Mouse (Mus musculus): Measurements from ENCODE around the gene Setd1b.

Setd1b gene

DNA sequence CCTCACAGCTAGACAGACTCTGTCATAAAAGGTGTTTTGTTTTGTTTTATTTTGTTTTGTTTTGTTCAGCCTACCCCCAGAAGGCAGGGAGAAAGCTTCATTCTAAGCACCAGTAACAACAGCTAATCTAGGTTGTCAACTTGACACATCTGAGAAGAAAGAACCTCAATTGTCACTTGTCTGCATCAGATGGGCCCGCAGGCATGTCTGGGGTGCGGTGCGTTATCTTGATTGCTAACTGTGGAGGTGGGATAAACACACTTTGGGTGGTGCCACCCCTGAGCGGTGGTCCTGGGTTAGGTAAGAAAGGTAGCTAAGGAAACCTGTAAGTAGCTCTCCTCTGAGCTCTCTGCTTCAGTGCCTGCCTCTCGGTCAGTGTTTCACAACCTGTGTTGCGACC, 15.0 kb upstream of the Setd1b start:
- no peak for DNase-seq (ENCODE audit: low read depth, low spot score)

DNA sequence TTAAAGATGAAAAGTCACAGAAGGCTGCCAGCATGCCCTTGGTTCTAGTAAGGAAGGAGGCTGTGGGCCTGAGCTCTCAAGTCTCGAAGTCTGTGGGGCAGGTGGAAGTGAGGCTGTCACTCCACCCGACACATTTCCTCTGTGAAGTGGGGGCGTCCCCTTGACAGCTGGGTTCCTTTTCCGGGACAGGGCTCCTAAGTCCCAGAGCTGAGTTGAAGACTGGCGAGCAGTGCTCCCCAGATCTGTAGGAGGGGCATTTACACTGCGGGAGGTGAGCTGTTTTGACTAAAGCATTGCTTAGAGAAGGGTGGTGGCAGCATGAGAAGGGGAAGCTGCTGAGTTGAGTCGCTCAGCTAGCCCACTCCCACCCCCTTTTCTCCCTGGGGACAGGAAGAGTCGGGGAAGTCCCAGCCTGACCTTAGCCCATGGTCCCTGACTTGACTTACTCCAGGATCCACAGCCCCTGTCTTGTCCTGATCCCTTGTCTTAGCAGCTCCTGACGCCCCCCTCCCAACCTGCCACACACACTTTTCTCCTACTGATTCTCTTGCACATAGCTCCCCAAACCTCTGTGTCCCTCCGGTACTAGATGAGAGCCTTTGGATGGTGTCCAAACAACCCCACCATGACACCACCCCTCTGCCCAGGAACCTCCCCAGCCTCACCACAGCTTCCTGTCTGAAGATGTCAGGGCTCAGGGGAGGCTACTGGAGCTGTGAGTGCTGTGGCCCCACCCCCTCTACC, 13.4 kb upstream of the Setd1b start:
- DNase-seq (ENCODE audit: low read depth, low spot score): no peak

DNA sequence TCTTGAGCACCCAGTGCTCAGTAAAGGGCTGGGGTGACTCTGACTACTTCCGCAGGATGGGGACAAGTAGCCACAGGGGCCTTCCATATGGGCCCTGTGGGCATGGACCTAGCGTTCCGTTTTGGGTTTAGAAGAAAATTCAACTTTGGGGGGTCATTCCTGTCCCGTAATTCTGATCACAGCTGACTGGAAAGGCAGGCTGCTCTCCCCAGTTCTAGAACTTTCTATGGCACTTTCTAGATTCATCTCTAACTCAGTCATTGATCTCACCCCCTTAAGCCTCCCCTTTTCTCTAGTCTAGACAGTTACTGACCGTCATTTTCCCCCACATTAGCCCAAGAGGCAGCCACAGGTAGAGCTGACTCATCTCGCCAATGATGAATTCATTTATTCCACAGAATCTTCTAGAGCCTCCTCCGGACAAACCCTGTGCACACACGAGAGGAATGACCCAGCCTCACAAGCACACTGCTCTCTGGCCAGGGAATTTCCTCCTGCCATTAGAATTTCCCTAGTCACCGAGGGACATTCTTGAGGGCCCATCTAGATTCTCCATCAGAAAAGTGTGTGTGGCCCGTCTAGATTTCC, 12.7 kb upstream of the Setd1b start:
- DNase-seq (ENCODE audit: low read depth, low spot score): no peak

DNA sequence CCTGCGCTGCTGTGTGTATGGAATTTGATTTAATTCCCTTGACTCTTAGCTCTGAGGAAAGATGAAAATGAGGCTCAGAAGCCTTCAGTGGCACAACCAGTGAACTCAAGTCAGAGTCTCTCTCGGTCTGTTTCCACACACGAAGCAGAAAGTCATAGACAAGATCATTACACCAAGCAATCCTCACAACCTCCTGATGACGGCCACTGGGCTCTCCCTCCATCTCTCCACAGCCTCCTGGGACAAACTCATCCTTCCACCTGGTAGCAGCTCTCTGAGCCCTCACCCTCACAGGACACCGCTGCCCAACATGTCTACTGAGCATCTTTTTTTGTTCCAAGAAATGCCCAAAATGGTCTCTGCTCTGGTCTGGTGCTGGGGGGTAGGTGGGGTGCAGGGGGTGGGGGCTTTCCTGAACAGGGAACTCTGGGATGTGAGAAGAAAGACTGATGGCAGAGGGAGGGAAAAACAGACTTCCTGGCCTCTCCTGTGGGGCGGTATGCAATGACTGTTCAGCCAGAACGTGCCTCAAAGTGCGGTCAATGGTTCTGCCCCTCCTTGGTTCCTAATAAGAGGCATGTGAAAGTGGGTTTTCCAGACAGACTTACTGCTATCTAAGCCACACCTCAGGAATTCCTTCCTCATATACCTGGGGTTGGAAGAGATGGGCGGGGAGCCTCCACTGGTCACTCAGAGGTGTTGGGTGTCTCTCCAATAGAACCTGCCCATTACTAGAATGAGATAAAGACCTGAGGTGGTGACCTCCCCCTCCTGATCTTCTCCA, 11.8 kb upstream of the Setd1b start:
- DNase-seq (ENCODE audit: low read depth, low spot score): no peak

DNA sequence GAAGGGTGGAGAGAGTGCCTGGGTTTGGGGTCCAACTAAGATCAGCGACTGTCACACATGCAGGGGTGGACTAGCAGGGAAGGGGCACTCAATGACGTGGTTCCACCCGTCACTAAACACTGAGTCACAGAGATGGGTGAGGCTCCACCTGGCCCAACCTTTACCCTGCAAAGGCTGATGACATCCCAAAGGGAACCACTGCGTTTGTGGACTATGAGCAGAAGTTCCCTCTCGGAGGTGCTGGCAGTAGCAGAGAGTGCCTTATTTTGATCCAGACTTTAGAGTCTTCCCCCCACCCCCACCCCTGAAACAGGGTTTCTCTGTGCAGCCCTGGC, 11.2 kb upstream of the Setd1b start:
- no peak for DNase-seq (ENCODE audit: low read depth, low spot score)

DNA sequence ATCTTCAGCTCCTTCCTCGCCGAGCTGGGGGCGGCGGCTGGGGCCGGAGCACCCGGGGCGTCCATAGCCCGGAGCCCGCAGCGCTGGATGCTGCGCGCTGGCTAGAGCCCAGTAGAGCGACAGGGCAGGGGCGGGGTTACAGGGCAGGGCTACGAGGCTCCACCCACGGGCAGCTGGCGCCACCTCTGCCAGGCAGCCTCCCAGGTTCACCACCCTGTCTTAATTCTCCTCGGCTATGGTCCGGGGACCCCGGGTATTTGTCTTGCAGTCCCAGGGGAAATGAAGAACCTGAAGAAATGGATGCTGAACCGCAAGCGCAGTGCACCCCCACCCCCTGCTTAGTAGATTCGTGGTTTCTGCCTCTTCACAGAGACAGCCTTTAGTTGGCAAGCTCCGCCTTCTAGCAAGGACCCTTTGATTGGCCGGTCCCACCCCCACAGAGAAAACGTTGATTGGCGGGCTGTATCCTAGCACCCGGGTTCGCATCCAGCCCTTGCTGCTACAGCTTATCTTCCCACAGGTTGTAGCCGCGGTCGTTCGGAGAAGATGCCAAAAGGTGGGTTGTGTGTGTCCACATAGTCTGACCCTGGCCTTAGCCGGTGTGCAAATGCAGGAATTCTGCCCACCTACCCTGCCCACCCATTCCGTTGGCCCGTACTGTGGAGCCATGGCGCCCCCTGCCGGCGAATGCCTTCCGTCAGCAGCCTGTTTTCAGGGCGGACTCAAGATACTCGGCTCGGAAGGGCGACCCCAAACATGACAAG, 9.5 kb upstream of the Setd1b start, which contains the start of gene Rhof:
Gene Rhof (minus strand): TSS at position 385 of the 764 bp plus-strand sequence.
- DNase-seq (ENCODE audit: low read depth, low spot score): no peak

DNA sequence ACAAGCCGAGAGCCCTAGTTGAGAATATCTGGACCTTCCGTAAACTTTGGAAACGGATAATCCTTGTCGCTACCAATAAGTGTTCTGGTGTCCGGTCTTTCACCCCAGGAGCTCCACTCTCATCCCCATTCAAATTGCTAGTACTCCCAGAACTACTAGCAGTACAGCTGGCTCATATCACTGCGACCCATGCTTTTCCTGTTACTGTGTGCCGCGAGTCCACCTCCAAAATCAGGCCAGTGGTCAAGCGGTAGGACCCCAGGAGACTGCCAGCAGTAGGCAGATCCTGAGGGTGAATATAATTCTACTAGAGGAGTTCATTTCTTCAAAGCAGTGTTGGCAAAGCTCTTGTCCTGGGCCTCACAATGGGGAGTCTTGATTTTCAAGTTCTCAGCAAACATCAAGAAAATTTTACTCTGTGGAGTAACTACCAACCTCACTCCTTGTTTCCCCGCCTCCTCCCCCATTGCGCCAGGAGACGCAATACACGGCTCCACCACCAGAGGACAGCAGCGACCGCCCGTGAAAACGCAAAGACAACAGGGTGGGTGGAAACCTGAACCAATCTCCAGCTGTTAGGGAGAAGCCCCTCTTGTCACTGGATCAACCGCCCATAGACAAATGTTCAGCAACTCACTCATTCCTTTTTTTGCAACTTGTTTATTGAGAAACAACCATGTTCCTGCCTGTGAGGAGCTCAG, 8.8 kb upstream of the Setd1b start:
- DNase-seq (ENCODE audit: low read depth, low spot score): no peak

DNA sequence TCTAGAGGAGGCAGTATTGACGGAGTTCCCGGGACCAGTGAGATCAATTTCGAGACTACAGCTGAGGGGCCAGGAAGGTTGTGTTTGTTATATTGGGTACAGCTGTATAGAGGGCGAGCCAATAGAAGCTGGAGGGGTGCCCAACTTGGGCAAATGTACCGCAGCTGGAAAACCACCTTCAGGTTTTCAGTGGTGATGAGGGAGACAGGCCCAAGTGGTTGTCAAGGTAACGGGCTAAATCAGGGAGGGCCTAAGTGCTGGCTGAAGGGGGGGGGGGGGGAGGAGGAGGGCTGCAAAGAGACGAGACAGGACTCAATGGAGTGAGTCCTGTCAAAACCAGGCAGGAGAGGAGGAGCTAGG, 8.2 kb upstream of the Setd1b start:
- DNase-seq (ENCODE audit: low read depth, low spot score): no peak

DNA sequence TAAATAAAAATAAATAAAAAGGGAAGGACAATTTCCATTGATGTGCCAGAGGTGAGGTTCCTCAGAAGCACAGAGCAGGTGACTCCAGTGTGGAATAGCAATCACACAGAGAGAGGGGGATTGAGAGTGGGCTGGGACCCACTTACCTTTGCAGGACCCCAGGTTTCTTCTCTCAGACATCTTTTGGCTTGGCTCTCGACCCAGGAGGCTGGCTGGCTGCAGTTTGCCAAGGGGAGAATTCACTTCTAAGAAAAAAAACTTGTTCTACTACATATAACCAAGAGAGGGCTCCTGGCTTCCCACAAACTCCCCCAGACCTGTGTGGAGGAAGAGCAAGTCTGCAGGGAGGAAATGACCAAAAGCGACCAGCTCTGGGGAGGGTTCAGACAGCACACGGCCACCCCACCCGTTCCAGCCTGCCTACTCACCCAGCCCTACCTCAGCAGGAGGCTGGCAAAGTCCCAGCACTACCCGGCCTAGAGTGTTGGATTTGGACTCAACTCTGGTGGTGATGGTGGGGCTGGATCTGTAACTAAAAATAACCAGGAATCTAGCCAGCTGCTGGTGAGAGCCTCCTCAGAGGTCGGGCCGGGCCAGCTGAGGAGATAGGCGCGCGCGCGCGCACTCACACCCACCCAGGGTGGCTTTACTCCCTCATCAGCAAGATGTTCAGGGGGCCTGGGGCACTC, 7.7 kb upstream of the Setd1b start:
- no peak for DNase-seq (ENCODE audit: low read depth, low spot score)

DNA sequence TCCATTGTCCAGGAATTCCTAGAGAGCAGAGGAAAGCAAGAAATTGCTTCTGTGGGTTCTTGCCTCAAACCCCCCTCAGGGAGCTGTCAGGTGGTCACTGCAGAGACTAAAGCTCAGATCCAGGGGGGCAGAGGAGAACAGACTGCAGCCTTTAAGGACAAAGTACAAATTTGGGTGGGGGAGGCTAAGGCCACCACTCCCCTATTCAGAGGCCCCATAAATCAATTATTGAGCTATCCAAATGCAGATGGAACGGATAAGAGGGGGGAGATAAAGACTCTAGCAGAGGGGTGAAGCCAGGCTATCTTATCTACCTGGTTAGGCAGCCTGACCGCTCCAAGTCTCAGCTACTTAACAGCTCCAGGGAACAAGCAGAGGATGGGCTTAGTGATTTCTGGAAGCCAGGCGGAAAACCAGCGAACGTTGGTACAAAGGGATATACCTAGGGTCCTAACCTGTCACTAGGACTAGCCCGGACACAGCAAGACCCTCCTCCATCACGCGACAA, 7.1 kb upstream of the Setd1b start:
- DNase-seq (ENCODE audit: low read depth, low spot score): no peak

DNA sequence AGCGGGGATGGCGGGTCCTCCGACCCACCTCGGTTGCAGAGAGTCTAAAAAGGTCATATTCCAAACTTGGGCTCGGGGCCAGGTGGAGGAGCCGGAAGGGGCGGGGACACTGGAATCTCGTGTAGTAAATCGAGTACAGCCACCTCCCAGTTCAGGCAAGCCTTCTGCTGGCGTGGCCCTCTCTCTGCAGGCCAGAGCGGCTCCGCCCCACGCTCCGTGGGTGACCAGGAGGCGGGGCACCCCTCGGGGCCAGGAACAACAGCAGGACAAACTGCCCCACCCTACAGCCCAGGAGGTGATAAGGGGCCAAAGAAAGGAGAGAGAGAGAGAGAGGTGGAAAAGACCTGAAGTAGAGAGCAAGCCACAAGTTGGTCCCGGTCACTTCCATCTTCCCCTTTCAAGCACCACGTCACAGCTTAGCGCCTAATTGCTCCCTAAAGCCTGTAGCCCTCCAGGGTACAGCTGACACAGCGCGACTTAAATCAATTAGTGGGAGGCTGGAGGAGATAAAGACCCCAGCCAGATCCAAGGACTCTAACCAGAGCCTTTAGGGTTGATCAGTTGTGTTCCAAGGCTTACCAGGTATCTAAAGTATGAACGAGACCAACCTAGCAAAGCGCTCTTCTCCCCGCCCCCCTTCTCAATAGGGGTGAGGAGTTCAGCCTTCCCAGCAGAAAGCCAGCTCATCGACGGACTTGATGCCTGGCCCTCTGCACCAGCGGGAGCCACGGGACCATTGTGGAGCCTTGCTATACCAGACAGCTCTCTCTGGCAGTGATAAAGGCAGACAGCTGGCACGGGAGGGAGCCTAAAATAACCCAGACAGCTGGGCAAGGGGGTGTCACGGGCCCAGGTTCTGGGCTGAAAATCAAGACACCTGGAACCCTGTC, 6.3 kb upstream of the Setd1b start:
- no peak for DNase-seq (ENCODE audit: low read depth, low spot score)

DNA sequence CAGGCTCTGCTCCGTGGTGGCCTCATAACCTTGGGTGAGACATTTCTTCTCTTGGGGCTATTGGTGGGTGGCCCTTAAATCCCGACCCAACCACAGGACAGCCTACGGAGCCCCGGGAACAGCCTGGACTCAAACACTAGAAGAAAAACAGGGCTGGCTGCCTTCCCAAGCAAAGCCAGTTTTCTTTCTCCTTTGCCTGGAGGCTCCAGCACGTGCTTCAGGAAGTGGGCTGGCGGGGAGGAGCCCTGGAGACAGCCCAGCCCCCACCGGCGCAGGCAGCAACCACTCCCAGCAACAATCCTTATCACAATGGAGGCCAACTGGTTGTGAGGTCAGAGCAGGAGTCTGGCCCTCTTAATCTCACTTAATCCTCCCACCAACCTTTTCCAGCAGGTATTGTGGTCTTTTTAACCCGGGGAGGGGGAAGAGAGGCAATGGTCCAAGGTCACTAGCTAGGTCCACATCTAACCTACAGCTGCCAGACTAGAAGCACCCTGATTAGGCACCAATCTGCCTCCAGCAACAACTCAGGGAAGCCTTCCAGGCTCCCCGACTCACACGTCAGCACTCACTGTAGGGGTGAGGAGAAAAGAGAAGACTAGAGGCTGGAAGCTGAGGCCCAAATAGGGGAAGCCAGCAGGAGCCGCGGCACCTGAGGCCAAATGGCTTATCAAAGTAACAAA, 5.5 kb upstream of the Setd1b start:
- no peak for DNase-seq (ENCODE audit: low read depth, low spot score)

DNA sequence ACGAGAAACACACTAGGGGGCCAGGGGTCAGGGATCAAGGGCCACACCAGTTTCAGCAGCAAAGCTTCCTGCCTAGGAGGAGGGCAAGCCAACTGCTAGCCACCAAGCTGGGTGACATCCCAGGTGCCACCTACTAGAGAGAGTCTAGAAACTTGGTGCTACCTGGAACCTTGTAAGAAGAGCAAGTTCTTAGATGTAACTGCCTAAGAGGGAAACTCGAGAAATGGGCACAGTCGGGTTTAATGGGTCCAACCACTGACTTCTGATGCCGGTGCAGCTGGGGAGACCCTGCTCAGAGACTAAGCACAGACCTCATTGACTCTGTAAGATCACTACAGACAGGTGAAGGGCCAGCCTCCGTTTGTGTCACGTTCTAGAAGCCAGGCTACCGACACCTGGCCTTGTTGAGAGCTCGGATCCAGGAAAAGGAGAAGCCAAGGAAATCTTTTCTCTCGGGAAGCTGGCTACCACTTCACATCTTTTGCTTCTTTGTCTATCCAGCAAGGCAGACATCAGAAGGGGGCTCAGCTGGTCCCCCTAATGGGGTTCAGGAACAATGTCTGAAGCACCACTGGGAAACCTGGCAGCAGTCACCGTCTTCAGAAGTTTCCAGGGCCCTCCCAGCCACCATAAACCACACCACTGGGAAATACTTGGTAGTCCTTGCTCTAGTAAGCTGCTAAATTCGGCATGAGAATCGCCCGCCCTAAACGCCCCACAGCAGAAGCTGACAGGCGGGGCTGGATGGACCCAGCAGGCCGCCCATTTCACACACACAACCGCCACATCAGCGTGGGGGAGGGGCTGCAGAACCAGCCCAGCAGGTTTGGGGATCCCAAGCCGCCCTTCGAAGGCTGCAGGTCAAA, 4.7 kb upstream of the Setd1b start:
- DNase-seq (ENCODE audit: low read depth, low spot score): no peak

DNA sequence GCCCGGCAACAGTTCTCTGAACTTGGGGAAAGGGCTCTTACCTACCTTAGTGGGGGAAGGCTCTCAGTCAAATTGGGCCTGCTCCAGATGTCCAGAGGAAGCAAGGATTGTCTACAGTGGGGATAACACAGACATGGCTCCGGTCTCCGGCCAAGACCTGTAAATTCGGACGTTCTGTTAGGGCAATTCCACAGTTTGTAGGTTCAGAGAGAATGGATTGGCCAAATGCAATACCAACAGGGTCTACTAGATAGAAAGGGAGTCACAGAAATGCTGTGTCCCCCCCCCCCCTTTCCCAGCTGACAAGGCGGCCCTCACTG, 4.1 kb upstream of the Setd1b start:
- DNase-seq (ENCODE audit: low read depth, low spot score): no peak

DNA sequence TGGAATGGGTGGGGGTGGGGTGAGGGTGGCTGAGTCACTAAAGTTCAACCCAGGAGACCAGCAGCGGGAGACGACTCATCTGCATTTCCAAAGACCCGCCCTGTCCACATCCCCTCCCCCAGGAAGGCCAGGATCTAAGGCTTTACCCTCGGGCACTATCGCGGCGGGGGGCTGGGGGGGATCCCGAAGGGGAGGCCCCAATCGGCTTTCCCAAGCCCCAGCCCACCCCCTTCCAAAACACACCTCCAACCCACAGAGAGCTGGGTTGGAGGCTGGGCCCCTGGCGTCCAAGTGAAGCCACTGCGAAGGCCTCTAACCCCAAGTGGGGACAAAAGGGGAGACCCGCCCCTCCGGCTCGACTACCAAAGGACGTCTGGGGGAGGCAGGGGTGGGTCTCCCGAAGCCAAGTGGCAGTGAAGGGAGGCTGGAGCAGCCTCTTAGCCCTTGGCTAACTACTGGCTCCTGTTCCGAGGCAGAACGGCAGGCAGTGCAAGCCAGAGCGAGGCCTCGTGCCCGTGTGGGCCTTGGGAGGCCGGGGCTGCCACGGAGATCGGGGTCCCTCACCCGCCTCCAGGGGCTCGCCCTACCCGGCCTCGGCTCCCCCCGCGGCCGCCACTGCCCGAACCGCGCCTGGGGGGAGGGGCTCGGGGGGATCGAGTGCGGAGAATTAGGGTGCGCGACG, 3.6 kb upstream of the Setd1b start:
- DNase-seq (ENCODE audit: low read depth, low spot score): no peak

DNA sequence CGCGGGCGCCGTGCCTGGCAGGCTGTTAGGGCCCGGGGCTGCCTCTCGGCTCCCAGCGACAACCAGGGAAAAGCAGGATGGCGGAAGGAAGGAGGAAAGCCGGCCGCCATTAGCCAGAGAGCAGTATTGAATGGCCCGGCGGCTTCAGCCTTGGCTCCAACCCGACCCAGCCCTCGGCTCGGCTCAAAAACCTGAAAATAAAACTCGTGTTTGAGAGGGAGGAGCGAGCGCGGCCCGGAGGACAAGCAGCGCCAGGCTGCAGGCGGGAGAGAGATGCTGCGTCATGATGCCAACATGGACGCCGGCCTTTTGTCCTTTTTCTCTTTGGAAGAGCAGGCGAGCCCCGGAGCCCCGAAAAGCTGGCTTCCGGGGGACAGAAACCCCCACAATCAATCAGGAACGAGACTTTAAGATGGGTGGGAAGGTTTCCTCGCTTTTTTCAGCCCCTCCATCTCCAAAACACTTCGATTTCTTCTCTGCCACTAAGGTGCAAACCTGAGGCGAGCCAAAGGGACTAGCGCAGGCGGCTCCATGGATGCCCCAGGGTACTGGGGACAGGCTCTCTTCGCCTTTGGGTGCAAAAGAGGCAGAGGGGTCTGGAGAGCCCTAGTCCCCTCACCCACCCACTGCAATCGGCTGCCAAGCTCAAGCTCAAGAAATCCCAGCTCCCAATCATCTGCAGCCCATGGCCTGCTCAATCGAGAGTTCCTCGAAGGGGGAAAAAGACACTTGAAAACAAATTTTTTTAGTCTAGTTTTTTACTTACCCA, 2.9 kb upstream of the Setd1b start:
- no peak for DNase-seq (ENCODE audit: low read depth, low spot score)

Measured in retina, adult 2 months (tissue).